Mouse (Mus musculus) layer of hippocampus, adult 18-20 months (tissue): ENCODE data around the gene Enox1. TPM values are rescaled to one million over a fixed set of nuclear protein-coding genes. Genes with fewer than 3 reads are reported as not detected.

Experiments used
- DNase-seq, 2 experiments: peaks; one replicate each; pipeline ENCODE4 v3.0.0; 2022; ENCODE audit warnings: low spot score in 2 of 2
- total RNA-seq, 2 experiments: library from RNA; stranded (reverse); gene quantifications; 2 replicates each; pipeline ENCODE4 v1.2.3; 2021

Gene Enox1
- total RNA-seq, 2 experiments from 2014 or later = 61.5 to 62.6 TPM

DNA sequence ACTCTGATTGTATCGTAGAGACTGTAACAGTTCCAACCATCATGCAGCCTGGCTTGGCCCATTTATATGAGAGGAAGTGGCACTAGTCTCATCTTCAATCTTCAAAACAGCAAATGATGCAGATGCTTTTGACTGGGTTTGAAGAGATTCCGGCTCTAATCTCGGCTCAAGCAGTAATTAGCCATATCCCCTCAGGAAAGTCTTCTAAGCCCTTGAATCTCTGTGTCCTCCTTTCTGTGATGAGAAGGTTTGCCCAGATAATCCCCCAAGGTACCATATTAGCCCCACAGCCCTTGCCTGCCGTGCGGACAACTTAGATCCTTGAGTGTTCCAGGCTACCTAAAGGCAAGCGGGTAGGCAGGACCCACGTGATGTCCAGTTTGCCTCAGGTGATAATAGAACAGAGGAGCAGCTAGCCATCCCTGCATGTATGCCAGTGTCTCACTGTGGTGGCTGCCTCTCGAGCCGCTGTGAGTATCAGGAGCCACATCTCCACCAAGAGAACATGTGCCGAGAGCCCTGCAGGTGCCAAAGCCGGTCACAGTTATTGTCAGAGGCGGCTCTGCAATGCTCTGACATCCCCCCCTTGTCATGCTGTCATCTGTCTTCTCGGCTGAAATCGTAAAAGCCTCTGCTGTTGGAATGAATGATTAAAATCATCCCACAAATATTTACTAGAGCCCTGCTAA is 442.6 kb downstream of the Enox1 start:
- no peak for DNase-seq

DNA sequence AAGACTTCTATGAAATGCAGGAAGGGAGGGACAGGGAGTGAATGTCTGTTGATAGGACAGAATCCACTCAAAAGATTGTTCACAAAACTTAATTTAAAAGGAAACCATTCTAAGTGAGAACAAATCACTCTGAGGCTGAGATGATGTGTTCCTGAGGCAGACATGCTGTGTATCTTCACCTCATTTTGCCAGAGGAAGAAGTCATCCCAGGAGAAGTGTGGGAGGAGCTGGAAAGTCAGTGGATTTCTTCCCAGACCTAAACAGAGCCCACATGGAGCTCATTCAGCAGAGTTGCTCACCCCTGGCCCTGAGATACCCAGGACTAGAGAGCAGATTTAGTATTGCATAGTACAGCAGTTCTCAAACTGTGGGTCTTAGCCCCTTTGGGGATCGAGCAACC is 444.2 kb downstream of the Enox1 start:
- DNase-seq = no peak

DNA sequence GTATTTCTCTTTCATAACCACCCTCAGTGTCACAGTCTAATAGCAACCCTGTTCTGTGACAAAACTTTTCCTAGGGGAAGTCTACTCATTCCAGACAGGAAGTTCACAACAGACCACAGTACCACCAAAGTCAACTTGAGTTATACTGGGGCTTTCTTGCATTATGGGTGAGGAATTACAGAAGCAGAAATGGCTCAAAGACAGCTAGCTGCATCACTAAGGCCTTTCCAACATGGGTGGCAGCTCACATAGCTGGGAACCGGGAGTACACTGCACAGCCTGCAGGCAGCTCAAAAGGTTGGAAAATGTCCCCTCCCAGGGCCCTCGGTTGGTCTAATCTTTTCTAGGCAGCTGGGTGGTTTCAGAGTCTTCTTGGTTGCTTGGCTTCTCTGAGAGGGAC is 444.9 kb downstream of the Enox1 start:
- DNase-seq = no peak

DNA sequence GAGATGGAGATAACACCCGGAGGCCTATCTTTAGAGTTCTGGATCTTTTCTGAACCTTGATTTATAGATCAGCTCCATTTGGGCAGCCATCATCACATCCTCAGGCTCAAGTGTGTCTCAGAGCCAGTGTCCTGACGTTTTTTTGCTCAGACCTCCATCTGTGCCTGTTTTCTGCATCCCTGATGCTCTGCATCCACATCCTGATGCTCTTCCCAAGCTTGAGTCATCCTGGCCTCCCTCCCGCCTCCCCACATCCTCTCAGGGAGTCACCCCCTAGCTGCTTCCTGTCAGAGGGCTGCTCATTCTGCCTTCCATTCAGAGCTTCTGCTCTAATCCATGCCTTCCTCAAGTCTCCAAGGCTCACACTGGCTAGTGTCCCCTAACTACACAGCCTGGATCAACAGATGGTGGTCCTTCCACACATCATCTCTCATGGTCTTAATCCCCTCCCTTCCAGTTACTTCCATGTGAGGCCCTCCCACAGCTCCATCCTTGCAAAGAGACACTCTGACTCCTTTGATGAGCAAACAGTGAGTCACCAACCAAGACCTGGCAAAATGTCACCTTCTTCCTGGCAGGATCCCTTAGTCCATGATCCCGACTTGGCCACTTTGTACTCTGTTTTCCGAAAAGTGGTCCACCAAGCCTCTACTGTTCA is 451.7 kb downstream of the Enox1 start:
- DNase-seq = peak; percentile 34 to 39

DNA sequence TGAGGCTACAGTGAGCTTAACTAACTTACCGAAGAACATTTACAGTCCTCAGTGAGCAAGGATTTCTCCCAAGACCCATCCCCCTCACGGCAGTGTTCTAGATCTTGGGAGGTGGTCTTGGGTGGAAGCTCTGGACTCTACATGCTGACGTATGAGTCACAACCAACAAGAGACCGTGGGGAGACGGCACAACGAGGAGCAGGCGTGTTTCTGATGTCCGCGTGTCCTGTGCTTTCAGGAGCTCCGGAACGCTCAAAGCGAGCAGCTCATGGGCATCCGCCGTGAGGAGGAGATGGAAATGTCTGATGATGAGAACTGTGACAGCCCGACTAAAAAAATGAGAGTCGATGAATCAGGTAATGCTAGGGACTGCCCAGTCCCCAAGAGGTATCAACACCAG is 458.6 kb downstream of the Enox1 start:
- DNase-seq = no peak

DNA sequence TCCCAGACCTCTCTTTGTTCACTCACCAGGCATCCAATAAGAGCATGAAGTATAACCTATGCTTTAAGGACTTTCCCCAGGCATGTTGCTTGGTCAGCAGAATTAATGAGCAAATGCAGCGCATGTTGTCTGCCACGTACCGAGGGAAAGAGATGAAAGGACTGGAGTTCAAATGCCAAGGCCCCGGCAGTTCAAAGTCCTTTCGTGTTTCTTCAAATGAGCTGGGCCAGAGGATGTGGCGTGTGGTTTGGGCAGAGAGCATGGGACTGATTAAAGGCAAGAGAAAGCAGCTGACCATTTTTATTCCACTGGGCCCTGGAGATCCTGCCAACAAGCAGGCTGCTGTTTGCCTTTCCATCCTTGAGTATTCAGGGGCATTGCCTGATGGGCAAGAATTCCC is 460.7 kb downstream of the Enox1 start:
- DNase-seq = no peak

DNA sequence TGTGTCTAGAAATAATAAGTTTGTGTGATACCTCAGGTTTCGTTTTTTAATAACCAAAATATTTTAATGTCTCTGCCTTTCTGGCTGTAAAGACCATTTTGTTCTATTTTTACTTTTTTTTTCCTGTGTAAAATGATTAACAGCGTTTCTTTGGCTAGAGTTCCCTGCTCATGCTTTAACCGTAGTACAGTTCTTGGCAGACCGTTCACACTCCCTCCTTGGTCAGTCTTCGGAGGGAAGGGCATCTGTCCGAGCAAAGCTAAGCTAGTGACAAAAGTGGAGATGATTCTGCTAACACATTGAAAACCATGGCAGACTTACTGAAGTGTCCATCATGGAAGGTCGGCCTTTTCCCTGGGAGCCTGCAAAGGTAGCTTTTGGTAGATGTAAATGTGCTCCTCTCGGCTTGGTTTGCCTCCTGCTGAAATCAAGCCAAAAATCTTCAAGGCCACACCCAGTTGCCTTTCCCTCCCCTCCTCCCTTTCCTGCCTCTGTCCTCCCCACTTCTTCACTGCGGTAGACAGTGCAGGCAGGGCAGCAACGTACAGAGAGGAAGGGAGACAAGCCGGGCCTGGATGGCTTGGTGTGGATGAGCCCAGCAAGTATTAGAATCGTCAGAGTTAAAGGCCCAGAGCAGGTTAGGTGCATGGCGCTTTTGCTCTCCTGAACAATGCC is 461.7 kb downstream of the Enox1 start:
- no peak for DNase-seq

DNA sequence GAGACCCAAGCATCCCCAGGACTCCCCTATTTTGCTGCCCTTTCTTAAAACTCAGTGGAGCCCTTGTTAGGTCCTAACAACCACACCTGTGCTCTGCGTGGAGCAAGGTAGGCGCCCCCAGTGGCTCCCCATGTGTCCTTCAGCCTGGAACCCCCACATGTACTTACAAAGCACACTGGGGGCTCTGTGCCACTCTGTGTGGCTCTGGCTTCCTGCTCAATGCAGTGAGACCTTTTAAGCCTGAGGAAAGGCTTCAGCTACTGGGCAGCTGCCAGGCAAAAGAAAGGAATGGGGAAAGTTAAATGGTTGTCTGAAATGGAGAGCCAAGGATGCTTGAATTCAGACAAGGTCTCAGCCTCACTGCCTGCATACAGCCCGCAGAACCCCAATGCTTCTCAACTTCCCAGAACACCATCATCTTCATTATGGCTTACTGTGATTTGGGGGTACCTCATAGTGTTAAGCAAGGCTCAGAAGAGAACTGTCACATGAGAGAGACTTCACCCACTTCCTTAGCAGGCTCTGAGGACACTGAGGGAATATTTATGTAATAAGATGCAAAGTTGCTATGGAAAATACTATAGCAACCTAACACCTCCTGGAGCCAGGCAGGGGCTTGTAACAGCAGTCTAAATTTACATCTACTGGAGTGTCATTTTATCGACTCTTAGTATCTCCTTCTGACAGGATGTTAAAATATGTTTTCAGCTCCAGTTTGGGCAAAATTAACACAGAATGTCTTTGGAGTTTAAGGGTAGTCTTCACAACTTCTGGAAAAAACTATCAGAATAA is 465.1 kb downstream of the Enox1 start:
- no peak for DNase-seq

DNA sequence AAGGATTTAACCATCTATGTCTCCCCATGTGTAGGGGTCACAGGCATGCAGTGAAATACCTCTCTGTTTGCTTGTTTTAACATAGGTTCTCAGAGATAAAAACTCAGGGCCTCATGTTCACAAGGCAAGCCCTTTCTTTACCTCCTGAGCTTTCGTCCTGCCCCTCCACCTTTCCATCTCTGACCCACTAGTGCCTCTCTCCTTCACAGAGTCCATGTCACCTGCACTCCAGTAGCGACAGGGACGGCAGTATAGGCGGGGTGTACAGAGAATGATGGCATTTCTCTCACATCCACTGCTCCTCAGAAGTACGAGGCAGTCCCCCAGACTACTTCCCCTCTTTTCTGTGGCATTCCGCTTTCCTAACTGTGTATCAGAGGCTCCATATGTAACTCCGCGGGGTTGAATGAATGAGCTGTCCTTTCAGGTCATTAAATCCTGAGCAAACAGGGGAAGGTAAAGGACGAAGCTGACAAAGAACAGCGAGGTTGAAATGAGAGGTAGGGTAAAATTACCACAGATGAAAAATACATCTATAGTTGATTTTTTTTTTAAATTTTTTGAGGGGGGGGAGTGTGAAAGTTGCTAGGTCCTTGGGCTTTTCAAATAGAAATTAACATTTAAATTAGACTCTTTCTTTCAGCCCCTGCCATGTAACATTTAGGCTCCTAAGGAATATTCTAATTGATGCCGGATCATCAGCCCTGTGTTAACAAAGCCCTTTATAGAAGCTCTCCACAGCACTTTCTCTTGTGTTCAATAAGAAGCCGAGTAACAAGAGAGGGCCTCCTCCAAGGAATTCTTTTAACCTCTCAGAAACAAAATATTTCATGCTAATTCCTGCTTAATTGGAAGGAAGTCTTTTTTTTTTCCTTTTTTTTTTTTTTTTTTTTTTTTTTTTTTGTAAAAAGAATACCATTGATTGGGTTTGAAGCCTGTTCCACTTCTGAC is 470.3 kb downstream of the Enox1 start:
- no peak for DNase-seq

DNA sequence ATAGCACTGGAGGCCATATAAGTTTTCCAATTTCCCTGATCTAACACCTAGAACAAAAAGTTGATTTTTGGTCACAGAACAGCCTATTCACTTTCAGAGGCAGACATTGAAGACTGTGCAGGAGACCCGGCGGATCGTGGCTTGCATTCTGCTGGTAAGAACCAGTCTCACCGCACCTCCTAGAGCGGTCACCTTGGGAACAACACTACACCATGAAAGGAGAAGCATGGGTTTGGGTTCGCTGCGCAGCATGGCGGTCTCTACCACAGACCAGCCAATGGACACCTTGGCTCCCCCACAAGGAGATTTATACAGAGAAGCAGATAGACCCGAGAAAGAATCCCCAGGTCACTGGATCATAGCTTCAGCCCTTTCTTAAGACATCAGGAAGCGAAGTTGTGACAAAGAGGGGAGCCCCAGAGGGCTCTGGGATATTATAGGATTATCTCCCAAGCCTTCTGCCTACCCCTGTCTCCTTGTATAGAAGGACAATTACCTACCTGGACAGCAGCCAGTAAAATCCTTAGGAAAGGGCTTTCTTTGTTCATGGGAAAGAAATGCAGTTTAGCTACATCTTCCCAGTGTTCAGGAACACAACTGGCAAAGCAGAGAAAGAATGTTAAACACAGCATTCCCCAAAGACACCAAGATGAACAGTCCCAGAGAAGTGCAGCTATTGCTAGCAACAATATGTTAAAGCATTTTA is 476.1 kb downstream of the Enox1 start:
- DNase-seq = no peak

DNA sequence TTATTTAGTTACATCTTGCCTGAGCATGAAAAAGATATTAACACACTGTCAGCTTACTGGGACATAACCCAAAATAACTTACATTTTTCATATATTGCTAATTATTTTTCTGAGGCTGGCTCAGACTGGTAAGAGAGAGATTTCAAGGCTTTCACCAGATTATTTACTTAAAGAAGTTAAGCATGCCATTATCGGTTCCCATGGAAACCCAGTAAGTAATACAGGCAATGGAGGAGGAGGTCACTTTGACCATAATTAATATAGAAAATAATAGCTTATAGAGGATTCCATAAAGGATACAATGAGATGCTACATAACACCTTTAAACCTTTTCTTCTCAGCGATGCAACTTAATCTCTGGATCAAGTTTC is 476.6 kb downstream of the Enox1 start:
- DNase-seq = no peak

DNA sequence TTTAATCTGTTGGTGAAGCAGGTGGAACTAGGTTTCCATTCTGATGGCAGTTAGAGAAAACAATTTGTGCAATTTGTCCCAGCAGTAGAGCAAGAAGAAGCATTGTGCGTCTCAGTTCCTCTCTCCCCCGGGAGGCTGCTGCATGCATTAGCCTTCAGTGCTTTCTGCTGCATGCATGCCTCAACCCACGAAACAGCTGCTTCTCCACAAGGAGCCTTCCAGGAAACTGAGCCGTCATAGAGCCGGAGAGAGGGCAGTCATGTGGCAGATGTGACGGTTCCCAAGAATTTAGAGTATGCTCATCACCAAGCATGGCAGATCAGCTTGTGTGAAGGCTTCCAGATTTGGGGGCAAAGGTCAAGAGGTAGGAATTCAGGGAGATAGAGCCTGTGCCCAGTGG is 480.4 kb downstream of the Enox1 start:
- DNase-seq = peak; percentile 46 to 62

DNA sequence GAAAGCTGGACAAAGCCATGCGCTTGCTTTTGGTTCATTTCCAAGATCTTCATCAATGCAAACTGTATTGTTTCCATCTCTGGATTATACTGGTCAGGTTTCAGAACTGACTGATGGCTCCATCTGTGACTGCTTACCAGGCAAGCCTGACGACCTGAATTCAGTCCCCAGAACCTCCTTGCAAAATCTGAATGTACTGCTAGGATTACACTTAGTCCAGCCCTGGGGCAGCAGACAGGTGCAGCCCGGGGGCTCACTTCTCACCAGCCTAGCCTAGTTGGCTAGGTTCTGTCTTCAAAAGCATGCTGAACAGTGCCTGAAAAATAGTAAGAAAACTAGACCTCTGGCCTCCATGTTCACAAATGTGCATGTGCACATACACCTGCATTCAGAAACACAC is 481.6 kb downstream of the Enox1 start:
- DNase-seq = no peak

DNA sequence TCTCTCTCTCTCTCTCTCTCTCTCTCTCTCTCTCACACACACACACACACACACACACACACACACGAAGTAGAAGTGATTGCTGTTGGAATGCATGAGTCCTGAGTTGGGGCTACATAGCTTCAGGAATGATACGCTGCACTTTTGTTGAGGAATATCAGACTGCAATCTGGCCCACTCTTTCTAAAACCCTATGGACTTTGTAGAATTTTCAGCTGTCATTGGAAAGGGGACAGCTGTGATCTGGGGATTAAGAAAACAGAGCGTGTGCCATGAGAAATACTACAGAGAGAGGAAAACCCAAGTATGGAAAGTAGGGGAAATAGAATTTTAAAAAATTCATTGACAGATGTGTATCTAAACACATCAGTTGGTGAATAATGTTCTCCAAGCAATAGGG is 482.1 kb downstream of the Enox1 start:
- DNase-seq = no peak

DNA sequence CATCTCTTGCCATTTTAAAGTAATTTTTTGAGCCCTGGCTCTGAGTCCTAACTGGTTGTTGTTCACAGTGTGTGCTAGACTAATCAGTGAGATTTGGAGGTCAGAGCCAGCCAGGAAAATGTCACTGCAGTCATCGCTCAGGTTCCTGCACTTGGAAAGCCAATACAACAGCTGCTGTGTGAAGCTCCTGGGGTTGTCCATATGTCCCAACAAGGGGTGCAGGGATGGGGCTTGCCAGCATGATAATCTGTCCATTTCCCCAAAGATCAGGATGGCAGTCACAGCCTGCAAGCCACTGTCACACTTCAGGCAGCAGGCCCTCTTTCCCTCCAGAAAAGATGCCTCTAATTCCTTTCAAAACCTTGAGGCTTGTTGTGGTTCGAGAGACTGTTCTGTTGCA is 483.0 kb downstream of the Enox1 start:
- DNase-seq = peak in 1 of 2 experiments; percentile 29

DNA sequence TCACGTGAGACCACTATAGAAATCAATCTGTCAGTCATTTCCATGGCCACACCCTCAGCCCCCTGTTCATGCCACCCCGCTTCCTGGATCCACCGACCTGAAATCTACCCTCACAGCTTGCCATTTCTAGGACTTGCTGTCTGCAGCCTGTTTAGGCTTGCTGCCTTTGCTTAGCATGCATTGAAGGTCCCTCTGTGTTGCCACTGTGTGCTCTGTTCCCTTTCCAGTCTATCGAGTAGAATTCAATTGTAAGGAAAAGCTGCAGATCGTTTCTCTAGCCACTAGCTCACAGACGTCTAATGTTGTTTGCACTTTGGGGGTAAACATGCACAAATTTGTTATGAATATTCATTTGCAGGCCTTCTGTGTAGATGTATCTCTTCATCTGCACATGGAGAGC is 485.8 kb downstream of the Enox1 start:
- DNase-seq = no peak

DNA sequence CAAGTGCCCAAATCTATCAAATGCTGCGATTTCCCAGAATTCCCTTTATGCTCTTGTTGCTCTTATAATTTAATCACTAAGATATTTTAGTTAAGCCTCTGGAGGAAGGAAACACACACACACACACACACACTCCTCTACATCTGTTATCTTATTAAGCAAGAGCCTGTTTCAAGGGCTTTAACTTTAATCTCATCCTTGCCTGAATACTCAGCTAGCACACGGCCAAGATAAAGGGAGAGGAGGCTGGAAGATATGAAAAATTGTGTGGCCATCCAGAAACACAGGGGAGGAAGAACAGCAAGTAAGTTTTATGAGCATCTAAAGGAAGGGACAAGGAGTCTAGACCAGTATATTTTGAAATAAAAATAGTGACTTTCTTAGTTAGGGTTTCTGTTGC is 489.6 kb downstream of the Enox1 start:
- no peak for DNase-seq

DNA sequence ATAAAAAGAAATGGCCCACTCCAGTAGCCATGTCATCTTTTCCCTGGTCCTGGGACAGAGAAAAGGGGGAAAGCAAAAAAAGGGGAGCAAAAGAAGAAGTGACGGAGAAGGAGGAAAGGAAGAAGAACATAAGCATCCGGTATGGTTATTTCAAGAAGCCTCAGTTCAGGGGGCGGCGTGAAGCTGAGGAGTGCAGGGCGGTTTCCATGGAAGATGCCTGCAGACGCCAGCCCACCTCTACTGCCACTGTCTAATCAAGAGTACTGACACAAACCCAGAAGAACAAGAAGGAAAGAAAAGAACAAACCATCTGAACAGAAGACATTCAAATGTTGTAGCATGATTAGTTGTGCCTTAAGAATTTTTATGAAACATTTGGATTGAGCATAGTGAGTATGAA is 490.5 kb downstream of the Enox1 start:
- no peak for DNase-seq

DNA sequence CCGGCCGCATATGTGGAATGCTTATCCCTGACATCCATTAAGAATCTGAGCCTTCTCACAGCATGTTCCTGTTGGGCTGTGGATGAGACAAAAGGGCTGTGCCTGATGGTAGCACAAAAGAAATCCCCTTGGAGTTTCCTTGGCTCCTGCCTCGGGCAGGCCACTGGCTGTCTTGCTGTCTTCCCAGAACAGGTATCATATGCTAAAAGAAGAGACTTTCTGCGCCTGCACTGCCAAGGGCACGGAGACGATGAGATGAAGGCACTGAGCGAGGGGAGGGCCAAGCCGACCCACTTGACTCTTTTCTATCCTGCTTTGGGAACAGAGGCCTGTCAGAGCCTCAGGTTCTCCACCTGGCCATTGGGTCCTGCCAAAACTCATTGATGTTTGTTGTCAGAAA is 491.7 kb downstream of the Enox1 start:
- no peak for DNase-seq

DNA sequence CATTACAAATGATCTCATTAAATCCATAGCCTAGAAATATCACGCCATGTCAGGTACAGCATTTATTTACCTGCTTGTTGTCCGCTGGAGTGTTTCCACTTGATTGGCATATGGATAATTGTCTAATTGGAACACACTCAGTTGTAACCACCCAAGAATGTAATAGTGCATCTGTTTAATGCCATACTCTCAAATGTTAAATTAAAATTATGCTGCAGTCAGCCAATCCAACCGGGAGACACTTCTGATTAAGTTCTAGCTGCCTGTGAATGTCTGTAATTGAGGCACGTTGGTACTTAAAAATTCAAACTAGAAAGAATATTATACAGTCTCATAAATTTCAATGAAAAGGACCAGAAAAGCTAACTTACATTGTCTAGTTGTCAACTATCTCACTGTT is 502.2 kb downstream of the Enox1 start:
- DNase-seq = no peak
